Mouse (Mus musculus): ENCODE measurements around the gene E330021D16Rik. TPM values are rescaled to one million over a fixed set of nuclear protein-coding genes. Genes with fewer than 3 reads are reported as not detected.
A peak's percentile ranks its signal among the peaks of the same experiment; 100 is the strongest.
"Not testable (repeated sequence)": the region's sequence is repeated elsewhere in the genome, so short reads cannot be mapped to it uniquely, and the experiment has no call there.

E330021D16Rik gene
- total and polyA plus RNA-seq, 2 experiments from 2014 or later = not detected

GRCm38 (mm10) chr6:136452623-136453022 lies 37.3 kb upstream of the E330021D16Rik start:
- 94% methylated on average over 3 of the region's 3 CpGs for WGBS
- no peak overlapping the region for H3K27ac ChIP-seq
- H3K9ac ChIP-seq (replicated peaks; ENCODE audit: low read length) = no peak overlapping the region
- ATAC-seq (no peak), DNase-seq (ENCODE audit: low spot score) (no peak)
- H3K27me3 ChIP-seq (ENCODE audit: insufficient read depth, low read length) = no peaks in the 10 kb centered on the region
- H3K36me3 ChIP-seq (ENCODE audit: insufficient read depth, low read length) = no peaks in the 10 kb centered on the region
- H3K4me1 ChIP-seq (ENCODE audit: insufficient read depth, low read length) = no peaks in the 10 kb centered on the region
- no peaks in the 10 kb centered on the region for H3K9me3 ChIP-seq (ENCODE audit: low read length)
- no peak for TF ChIP-seq CTCF (IDR thresholded peaks at IDR 0.05; ENCODE audit: low read depth)
- H3K4me3 ChIP-seq (ENCODE audit: low read length) = no peak overlapping the region
- no peak overlapping the region for H3K4me2 ChIP-seq (ENCODE audit: low read depth, low read length)

- DNase-seq (ENCODE audit: low spot score) (no peak), ATAC-seq (no peak)
- H3K4me3 ChIP-seq (ENCODE audit: low read length) = no peak overlapping the region
- no peaks in the 10 kb centered on the region for H3K27me3 ChIP-seq (ENCODE audit: insufficient read depth, low read length)
- no peaks in the 10 kb centered on the region for H3K4me1 ChIP-seq (ENCODE audit: insufficient read depth, low read length)
- TF ChIP-seq CTCF (IDR thresholded peaks at IDR 0.05; ENCODE audit: low read depth) = no peak
- H3K9ac ChIP-seq (replicated peaks; ENCODE audit: low read length) = no peak overlapping the region
- H3K27ac ChIP-seq = no peak overlapping the region
- H3K9me3 ChIP-seq (ENCODE audit: low read length) = no peaks in the 10 kb centered on the region
- H3K36me3 ChIP-seq (ENCODE audit: insufficient read depth, low read length) = no peaks in the 10 kb centered on the region
- 91% methylated on average over 6 of the region's 6 CpGs for WGBS
- H3K4me2 ChIP-seq (ENCODE audit: low read depth, low read length) = no peak overlapping the region
Measured at GRCm38 (mm10) chr6:136450863-136451262, 35.5 kb upstream of the E330021D16Rik start.

GRCm38 (mm10) chr6:136449930-136450329 lies 34.6 kb upstream of the E330021D16Rik start:
- no peak overlapping the region for H3K9ac ChIP-seq (replicated peaks; ENCODE audit: low read length)
- H3K27me3 ChIP-seq (ENCODE audit: insufficient read depth, low read length) = no peaks in the 10 kb centered on the region
- WGBS = 86% methylated on average over 1 of the region's 1 CpGs
- H3K4me1 ChIP-seq (ENCODE audit: insufficient read depth, low read length) = no peaks in the 10 kb centered on the region
- ATAC-seq = no peak
- DNase-seq (ENCODE audit: low spot score) = no peak
- H3K27ac ChIP-seq = no peak overlapping the region
- H3K9me3 ChIP-seq (ENCODE audit: low read length) = no peaks in the 10 kb centered on the region
- no peaks in the 10 kb centered on the region for H3K36me3 ChIP-seq (ENCODE audit: insufficient read depth, low read length)
- H3K4me3 ChIP-seq (ENCODE audit: low read length) = no peak overlapping the region
- H3K4me2 ChIP-seq (ENCODE audit: low read depth, low read length) = no peak overlapping the region
- TF ChIP-seq CTCF (IDR thresholded peaks at IDR 0.05; ENCODE audit: low read depth) = no peak

- no peaks in the 10 kb centered on the region for H3K27me3 ChIP-seq (ENCODE audit: insufficient read depth, low read length)
- H3K9ac ChIP-seq (replicated peaks; ENCODE audit: low read length) = no peak overlapping the region
- DNase-seq (ENCODE audit: low spot score) (peak; percentile 20), ATAC-seq (peak; percentile 40; the same call in 1 of the 2 replicates)
- peaks cover 4% of the 10 kb centered on the region for H3K9me3 ChIP-seq (ENCODE audit: low read length)
- no peaks in the 10 kb centered on the region for H3K4me1 ChIP-seq (ENCODE audit: insufficient read depth, low read length)
- H3K27ac ChIP-seq = no peak overlapping the region
- no peak overlapping the region for H3K4me3 ChIP-seq (ENCODE audit: low read length)
- H3K36me3 ChIP-seq (ENCODE audit: insufficient read depth, low read length) = no peaks in the 10 kb centered on the region
- no peak for TF ChIP-seq CTCF (IDR thresholded peaks at IDR 0.05; ENCODE audit: low read depth)
- WGBS = 69% methylated on average over 9 of the region's 9 CpGs
- H3K4me2 ChIP-seq (ENCODE audit: low read depth, low read length) = no peak overlapping the region
Measured at GRCm38 (mm10) chr6:136449270-136449692, 33.9 kb upstream of the E330021D16Rik start.

- not testable (repeated sequence) for H3K27ac ChIP-seq; ATAC-seq; H3K4me3 ChIP-seq (ENCODE audit: low read length); H3K9ac ChIP-seq (replicated peaks; ENCODE audit: low read length); H3K4me2 ChIP-seq (ENCODE audit: low read depth, low read length); H3K36me3 ChIP-seq (ENCODE audit: insufficient read depth, low read length); DNase-seq (ENCODE audit: low spot score); H3K27me3 ChIP-seq (ENCODE audit: insufficient read depth, low read length); H3K9me3 ChIP-seq (ENCODE audit: low read length); H3K4me1 ChIP-seq (ENCODE audit: insufficient read depth, low read length)
- 86% methylated on average over 2 of the region's 2 CpGs for WGBS
Measured at GRCm38 (mm10) chr6:136439205-136439604, 23.8 kb upstream of the E330021D16Rik start.

- not testable (repeated sequence) for H3K4me3 ChIP-seq (ENCODE audit: low read length); DNase-seq (ENCODE audit: low spot score); H3K36me3 ChIP-seq (ENCODE audit: insufficient read depth, low read length); H3K9me3 ChIP-seq (ENCODE audit: low read length); H3K4me1 ChIP-seq (ENCODE audit: insufficient read depth, low read length); H3K9ac ChIP-seq (replicated peaks; ENCODE audit: low read length); ATAC-seq; H3K27me3 ChIP-seq (ENCODE audit: insufficient read depth, low read length); H3K4me2 ChIP-seq (ENCODE audit: low read depth, low read length); H3K27ac ChIP-seq
- whole genome bisulfite sequencing = 64% methylated on average over 3 of the region's 3 CpGs
Measured at GRCm38 (mm10) chr6:136436151-136436550, 20.8 kb upstream of the E330021D16Rik start.

- Histone ChIP-seq H3K36me3 (ENCODE audit: insufficient read depth, low read length) (no peaks in the 10 kb centered on the region), H3K9ac (replicated peaks; ENCODE audit: low read length) (no peak overlapping the region), H3K4me2 (ENCODE audit: low read depth, low read length) (no peak overlapping the region), H3K9me3 (ENCODE audit: low read length) (no peaks in the 10 kb centered on the region), H3K27ac (no peak overlapping the region), H3K4me1 (ENCODE audit: insufficient read depth, low read length) (no peaks in the 10 kb centered on the region), H3K27me3 (ENCODE audit: insufficient read depth, low read length) (no peaks in the 10 kb centered on the region), H3K4me3 (ENCODE audit: low read length) (no peak overlapping the region)
- ATAC-seq (no peak), DNase-seq (ENCODE audit: low spot score) (no peak)
- no peak for TF ChIP-seq CTCF (IDR thresholded peaks at IDR 0.05; ENCODE audit: low read depth)
- 87% methylated on average over 6 of the region's 6 CpGs for WGBS
Measured at GRCm38 (mm10) chr6:136433573-136433972, 18.2 kb upstream of the E330021D16Rik start.
